Mouse (Mus musculus) liver, adult 2 months (tissue): ENCODE measurements around the gene Rln1.

Experiments used
- CTCF ChIP-seq: fragments of 200-500 bp; IDR thresholded peaks from 2 replicates; pipeline ENCODE4 v1.5.1; 2011; ENCODE audit warnings: low read depth, low read length, control low read depth
- POLR2A ChIP-seq: fragments of 200-500 bp; IDR thresholded peaks from 2 replicates; pipeline ENCODE4 v1.6.1; 2011; ENCODE audit warnings: low read length, control low read depth; ENCODE audit not compliant: insufficient read depth; ENCODE audit errors: extremely low read depth

- TF ChIP-seq POLR2A: no peak
- TF ChIP-seq CTCF: no peak
Observed at GRCm38 (mm10) chr19:29356281-29356680, 21.8 kb upstream of the Rln1 start.
